Mouse (Mus musculus) limb, embryonic 12.5 days (tissue): Measurements from ENCODE around the gene Ipmk. TPM values are rescaled to one million over a fixed set of nuclear protein-coding genes. Genes with fewer than 3 reads are reported as not detected.
"Not testable (repeated sequence)": the region's sequence is repeated elsewhere in the genome, so short reads cannot be mapped to it uniquely, and the experiment has no call there.

ENCODE experiments used
- ATAC-seq: fragments of 200-750 bp; cut with Nextera tagmentation; 2 replicates; pipeline ENCODE4 v1.8.0; 2017; ENCODE audit warnings: low read depth, moderate TSS enrichment; ENCODE audit not compliant: insufficient number of reproducible peaks, insufficient read depth, low FRiP score, low TSS enrichment
- H3K27ac ChIP-seq: fragments of 300-500 bp; sonication (generic); 2 replicates; pipeline ENCODE4 v1.5.1; 2016; ENCODE audit warnings: mild to moderate bottlenecking, moderate library complexity
- H3K27me3 ChIP-seq: fragments of 300-500 bp; sonication (generic); 2 replicates; pipeline ENCODE4 v1.6.1; 2016; ENCODE audit warnings: mild to moderate bottlenecking, moderate library complexity
- H3K36me3 ChIP-seq: fragments of 300-500 bp; sonication (generic); 2 replicates; pipeline ENCODE4 v1.6.1; 2016; ENCODE audit warnings: mild to moderate bottlenecking, moderate library complexity
- H3K4me1 ChIP-seq: fragments of 300-500 bp; sonication (generic); replicated peaks from 2 replicates; pipeline ENCODE4 v1.6.1; 2016
- H3K4me2 ChIP-seq: fragments of 300-500 bp; sonication (generic); 2 replicates; pipeline ENCODE4 v1.6.1; 2016; ENCODE audit warnings: mild to moderate bottlenecking, moderate library complexity
- H3K4me3 ChIP-seq: fragments of 300-500 bp; sonication (generic); replicated peaks from 2 replicates; pipeline ENCODE4 v1.5.1; 2016; ENCODE audit warnings: mild to moderate bottlenecking
- H3K9ac ChIP-seq: fragments of 300-500 bp; sonication (generic); replicated peaks from 2 replicates; pipeline ENCODE4 v1.6.1; 2016; ENCODE audit warnings: mild to moderate bottlenecking, moderate library complexity
- H3K9me3 ChIP-seq: fragments of 300-500 bp; sonication (generic); 2 replicates; pipeline ENCODE4 v1.6.1; 2016; ENCODE audit warnings: mild to moderate bottlenecking, moderate library complexity
- WGBS: fragments of 180-500 bp; shearing (Covaris S2); methylation state at CpG from one replicate; pipeline ENCODE4 v1.1.7; 2016; 5-methylcytosine and 5-hydroxymethylcytosine counted together
- polyA plus RNA-seq: library from polyadenylated mRNA; unstranded; fragments of >200 nt; fragmentation: Nextera tagmentation; extraction: Ambion mirVana; gene quantifications from 2 replicates; pipeline ENCODE4 v1.2.1, GENCODE M21; 2016

Ipmk gene
- polyA plus RNA-seq, 1 experiment from 2014 or later: 18.7 TPM

DNA sequence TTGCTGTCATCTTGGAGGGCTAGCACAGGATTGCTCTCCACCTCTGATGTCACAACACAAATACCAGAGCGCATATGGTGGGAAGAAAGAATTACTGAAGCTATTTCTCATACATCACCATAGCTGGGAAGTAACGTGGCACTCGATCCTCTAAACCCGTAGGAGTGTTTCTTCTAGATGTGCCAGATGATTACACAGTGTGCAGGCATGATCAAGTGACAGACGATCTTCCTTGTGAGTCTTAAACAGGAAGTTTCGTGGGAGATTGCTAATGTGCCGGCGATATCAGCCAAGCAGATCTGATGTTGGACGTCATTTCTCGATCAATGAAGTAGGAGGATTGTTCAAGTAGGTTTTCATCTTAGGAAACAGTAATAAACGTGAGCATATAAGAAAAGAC lies 26.1 kb downstream of the Ipmk start:
- H3K4me2 ChIP-seq: no peak overlapping the region
- H3K36me3 ChIP-seq: peaks cover 27% of the 10 kb centered on the region
- H3K4me1 ChIP-seq: no peaks in the 10 kb centered on the region
- no peak overlapping the region for H3K9ac ChIP-seq
- H3K27ac ChIP-seq: no peak overlapping the region
- ATAC-seq: no peak
- WGBS: 94% methylated on average over 11 of the region's 11 CpGs
- H3K27me3 ChIP-seq: no peaks in the 10 kb centered on the region
- H3K4me3 ChIP-seq: no peak overlapping the region
- no peaks in the 10 kb centered on the region for H3K9me3 ChIP-seq

DNA sequence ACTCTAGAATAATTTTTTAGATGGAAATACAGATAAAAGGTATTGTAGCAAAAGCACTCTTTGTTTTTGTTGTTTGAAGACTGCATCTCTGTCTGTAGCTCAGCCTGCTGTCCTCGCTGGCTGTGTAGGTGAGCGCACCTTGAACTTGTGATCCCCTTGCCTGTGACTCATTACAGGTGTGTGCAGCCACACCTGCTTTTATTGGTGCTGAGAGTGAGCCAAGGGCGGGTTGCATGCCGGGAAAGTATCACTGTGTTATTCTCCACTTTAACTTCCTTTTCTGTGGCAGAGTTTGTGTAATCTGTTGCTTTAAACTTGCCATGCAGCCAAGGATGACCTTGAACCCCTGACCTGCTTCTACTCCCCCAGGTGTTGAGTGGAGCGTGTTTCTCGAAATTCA lies 28.5 kb downstream of the Ipmk start:
- Histone ChIP-seq H3K36me3 (peaks cover 38% of the 10 kb centered on the region), H3K4me1 (no peaks in the 10 kb centered on the region), H3K4me3 (no peak overlapping the region), H3K27me3 (no peaks in the 10 kb centered on the region), H3K27ac (no peak overlapping the region), H3K9ac (no peak overlapping the region), H3K4me2 (no peak overlapping the region), H3K9me3 (no peaks in the 10 kb centered on the region)
- ATAC-seq: no peak
- 92% methylated on average over 6 of the region's 6 CpGs for WGBS

DNA sequence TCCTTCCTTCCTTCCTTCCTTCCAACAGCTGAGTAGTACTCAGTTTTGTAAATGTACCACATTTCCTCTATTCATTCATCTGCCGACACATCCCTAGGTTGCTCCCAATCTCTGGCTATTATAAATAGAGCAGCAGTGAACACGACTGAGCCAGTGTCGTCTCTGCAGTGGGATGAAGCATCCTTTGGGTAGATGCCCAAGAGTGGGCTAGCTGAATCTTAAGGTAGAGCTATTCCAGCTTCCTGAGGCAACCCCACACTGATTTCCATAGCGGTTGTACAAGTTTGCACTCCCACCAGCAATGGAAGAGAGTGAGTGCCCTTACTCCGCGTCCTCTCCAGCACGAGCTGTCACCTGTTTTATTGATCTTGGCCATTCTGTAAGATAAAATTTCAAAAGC lies 32.8 kb downstream of the Ipmk start:
- Histone ChIP-seq H3K4me3 (no peak overlapping the region), H3K27me3 (no peaks in the 10 kb centered on the region), H3K4me1 (peaks cover 10% of the 10 kb centered on the region), H3K36me3 (peaks cover 30% of the 10 kb centered on the region), H3K9ac (no peak overlapping the region), H3K9me3 (no peaks in the 10 kb centered on the region), H3K4me2 (no peak overlapping the region), H3K27ac (no peak overlapping the region)
- ATAC-seq: no peak
- WGBS: 91% methylated on average over 7 of the region's 7 CpGs

DNA sequence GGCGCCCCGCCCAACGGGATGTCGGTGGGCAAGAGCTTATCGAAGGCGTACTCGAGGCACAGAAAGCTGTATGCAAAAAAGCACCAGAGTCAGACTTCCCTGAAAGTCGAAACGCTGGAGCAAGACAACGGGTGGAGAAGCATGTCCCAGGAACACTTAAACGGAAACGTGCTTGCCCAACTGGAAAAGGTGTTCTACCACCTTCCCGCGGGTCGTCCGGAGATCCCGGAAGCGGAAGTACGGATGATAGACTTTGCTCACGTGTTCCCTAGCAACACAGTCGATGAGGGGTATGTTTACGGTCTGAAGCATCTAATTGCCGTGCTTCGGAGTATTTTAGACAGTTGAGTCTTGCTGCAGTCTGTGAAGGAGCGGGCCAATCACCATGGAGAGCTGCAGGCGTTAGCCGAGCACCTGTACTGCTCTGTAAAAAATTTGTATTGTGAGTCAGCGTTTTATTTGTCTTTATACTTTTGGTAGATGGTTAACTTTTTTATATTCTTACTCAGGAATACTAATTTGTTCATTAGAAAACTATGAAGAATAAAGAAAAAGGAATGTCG lies 34.0 kb downstream of the Ipmk start:
- no peak overlapping the region for H3K4me2 ChIP-seq
- H3K4me3 ChIP-seq: no peak overlapping the region
- H3K27ac ChIP-seq: no peak overlapping the region
- no peaks in the 10 kb centered on the region for H3K27me3 ChIP-seq
- peaks cover 29% of the 10 kb centered on the region for H3K36me3 ChIP-seq
- peaks cover 10% of the 10 kb centered on the region for H3K4me1 ChIP-seq
- H3K9me3 ChIP-seq: no peaks in the 10 kb centered on the region
- 89% methylated on average over 29 of the region's 29 CpGs for WGBS
- no peak overlapping the region for H3K9ac ChIP-seq
- ATAC-seq: no peak

DNA sequence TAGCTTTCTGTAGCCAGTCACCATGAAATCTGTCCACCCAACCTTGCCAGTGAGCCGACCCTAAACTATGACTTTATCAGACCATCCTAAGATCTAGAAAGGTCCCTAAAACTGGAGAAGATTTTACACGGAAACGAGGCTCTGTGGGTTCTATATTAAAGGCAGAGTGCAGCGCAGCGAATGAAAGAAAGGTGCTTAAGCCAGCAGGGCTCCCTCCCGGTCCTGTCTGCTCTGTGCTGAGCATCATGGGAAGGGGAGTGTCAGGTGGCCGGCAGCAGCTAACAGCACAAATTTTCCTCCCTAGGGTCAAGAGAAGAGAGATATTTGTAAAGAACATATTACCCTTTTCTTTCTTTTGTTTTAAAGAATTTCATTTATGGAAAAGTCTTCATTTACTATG lies 34.5 kb downstream of the Ipmk start:
- 63% methylated on average over 7 of the region's 7 CpGs for WGBS
- H3K9me3 ChIP-seq: no peaks in the 10 kb centered on the region
- H3K9ac ChIP-seq: no peak overlapping the region
- ATAC-seq: no peak
- peaks cover 23% of the 10 kb centered on the region for H3K36me3 ChIP-seq
- no peak overlapping the region for H3K27ac ChIP-seq
- no peak overlapping the region for H3K4me3 ChIP-seq
- H3K27me3 ChIP-seq: no peaks in the 10 kb centered on the region
- peaks cover 10% of the 10 kb centered on the region for H3K4me1 ChIP-seq
- H3K4me2 ChIP-seq: no peak overlapping the region

DNA sequence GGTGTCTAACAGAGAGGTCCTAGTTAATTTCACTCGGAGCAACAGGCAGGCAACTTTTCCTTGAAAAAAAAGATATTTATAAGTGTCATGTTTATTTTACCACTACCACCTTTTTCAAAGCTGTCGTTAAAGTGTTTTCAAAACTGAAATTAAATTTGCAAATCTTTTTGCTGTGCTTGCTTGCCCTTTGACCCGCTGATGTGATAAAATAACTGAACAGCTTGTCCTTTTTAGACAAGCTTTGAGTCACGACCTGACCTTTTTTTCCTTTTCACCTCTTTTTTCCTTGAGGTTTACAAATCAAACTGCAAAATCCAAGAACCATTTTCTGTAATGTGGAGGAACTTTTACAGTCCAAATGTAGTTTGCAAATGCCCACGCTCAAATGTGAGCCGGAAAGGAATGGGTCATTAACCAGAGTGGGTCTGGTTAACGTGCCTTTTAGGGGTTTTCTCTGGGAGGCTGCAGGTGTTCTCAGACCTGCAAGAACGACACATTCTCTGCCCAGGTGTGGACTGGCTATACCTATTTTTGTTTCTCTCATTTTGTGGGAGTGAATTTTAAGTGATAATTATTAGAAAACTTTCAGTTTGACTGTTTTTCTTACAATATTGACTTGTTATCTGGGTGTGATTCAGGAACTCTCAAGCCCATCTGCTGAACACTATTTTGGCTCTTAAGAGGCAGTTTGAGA lies 35.4 kb downstream of the Ipmk start:
- no peak for ATAC-seq
- no peak overlapping the region for H3K4me2 ChIP-seq
- H3K9me3 ChIP-seq: no peaks in the 10 kb centered on the region
- no peak overlapping the region for H3K4me3 ChIP-seq
- WGBS: 51% methylated on average over 8 of the region's 8 CpGs
- H3K27me3 ChIP-seq: no peaks in the 10 kb centered on the region
- peaks cover 10% of the 10 kb centered on the region for H3K4me1 ChIP-seq
- H3K36me3 ChIP-seq: peaks cover 21% of the 10 kb centered on the region
- H3K27ac ChIP-seq: no peak overlapping the region
- no peak overlapping the region for H3K9ac ChIP-seq

DNA sequence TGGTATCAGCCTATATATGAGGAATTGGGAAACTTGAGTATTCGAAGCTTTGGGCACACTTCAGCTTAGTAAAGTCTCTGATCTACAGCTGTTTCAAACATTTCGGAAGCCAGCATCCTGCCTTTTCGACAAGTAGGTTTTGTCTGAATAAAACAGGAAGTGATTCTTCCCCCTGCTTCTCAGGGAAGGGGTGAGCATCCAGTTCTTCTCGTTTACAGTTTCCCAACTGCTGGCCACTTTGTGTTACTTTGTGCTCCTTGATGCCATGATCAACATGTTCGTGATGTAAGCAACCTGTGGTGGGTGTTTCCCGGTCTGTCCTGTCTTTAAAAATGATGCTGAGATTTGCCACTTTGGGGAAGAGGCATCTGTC lies 36.0 kb downstream of the Ipmk start:
- not testable (repeated sequence) for ATAC-seq, H3K4me2 ChIP-seq, H3K27ac ChIP-seq, H3K27me3 ChIP-seq, H3K9ac ChIP-seq, H3K9me3 ChIP-seq, H3K4me3 ChIP-seq
- WGBS: 75% methylated on average over 6 of the region's 6 CpGs
- H3K4me1 ChIP-seq: peaks cover 10% of the 10 kb centered on the region
- peaks cover 19% of the 10 kb centered on the region for H3K36me3 ChIP-seq

DNA sequence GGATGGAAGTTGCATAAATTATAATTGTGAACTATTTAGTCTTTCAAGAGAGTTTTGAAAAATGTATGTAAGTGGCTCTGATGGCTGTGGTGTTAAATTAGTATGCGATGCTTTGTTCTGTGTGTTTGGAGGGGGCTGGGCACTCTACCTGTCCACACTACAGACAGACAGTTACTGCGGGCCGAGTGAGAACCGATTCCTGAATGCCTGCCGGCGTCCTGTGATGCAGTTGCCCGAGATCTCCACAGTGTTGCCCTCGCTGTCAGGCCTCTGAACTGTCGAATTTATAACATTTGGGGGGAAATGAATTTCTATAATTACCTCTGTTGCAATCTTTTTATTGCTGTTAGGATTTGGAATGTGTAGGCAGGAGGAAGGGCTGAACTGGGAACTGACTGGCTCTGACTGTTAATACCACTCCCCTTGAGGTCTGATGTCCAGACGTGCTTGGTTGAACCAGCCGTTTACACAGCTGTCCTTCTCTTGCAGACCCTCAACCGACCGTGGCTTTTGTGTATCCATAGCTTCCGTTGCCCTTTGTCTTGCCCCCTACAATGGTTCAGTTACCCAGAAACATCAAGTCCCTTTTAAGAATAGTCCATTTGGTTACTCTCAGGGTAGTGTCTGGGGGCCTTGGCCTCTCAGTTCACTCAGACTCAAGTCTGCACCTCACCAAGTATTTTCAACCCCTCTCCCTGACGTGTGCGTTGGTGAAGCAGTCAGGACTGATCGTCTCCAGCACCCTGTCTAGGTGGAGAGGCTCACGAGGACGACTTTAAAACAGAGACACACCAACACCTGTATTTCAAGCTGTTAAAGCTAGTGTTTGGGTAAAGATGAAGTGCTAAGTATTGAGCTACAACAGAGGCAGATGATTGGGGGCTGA lies 36.8 kb downstream of the Ipmk start:
- Histone ChIP-seq H3K9ac (no peak overlapping the region), H3K4me3 (no peak overlapping the region), H3K9me3 (no peaks in the 10 kb centered on the region), H3K4me2 (no peak overlapping the region), H3K36me3 (peaks cover 11% of the 10 kb centered on the region), H3K4me1 (peaks cover 10% of the 10 kb centered on the region), H3K27ac (no peak overlapping the region), H3K27me3 (no peaks in the 10 kb centered on the region)
- WGBS: 72% methylated on average over 19 of the region's 19 CpGs
- no peak for ATAC-seq

DNA sequence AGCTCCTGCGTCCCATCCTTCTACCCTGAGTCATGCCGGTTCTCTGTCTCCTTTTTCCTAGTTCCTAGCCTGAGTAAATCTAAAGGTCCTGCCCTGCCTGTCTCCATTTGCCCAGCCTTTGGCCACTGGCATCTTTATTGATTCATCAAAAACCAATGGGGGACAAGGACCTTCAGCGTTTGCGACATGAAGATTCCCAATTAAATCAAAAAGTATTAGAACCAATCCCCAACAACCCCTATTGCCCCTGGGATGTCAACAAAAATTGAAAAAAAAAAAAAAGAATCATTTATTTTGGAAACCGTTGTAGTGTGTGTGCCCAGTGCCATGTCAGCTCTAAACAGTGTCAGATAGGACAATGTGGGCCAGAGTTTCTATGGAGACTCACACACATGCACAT lies 41.7 kb downstream of the Ipmk start:
- Histone ChIP-seq H3K9me3 (peaks cover 21% of the 10 kb centered on the region; the same call in 1 of the 2 replicates), H3K4me2 (no peak overlapping the region), H3K9ac (no peak overlapping the region), H3K27ac (no peak overlapping the region), H3K36me3 (no peaks in the 10 kb centered on the region), H3K27me3 (no peaks in the 10 kb centered on the region), H3K4me3 (no peak overlapping the region), H3K4me1 (0 out of 2 replicates have a peak, but pooled peaks cover 3% of the 10 kb centered on the region)
- WGBS: 90% methylated on average over 5 of the region's 5 CpGs
- ATAC-seq: no peak

DNA sequence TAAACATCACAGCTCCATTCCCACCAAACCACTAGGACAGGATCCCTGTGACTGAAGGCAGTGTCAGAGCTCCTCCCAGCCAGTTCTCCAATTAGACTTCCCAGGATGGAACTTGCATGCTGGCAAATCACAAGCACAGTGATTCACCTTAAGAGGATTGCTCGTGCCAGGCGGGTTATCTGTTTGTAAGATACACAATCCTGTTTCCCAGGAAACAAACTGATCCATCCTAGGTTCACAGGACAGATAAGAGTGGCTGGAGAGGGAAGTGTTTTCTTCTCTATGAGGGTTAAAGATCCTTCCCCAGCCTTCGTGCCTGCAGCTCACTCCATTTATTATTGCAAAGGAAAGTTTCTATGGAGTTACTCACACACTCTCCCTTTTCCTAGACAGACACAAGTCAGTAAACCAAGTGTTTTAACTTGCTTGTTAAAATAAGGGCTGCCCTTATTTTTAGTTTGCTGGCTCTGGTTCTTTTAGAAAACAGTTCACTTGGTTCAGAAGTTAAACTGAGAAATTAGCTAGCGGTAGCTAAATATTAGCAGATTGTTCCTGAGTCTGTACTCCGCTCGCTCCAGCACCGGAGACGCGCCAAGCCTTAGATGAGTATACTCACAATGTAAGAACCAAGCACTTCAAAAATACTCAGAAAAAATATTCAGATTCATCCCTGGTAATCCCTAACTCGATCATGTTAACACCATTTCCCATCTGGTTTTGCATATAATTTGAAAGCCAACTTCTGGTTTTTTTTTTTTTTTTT lies 51.0 kb downstream of the Ipmk start:
- Histone ChIP-seq H3K27ac (no peak overlapping the region), H3K27me3 (no peaks in the 10 kb centered on the region), H3K36me3 (no peaks in the 10 kb centered on the region), H3K4me1 (no peaks in the 10 kb centered on the region), H3K9me3 (0 out of 2 replicates have a peak, but pooled peaks cover 4% of the 10 kb centered on the region), H3K4me3 (no peak overlapping the region), H3K9ac (no peak overlapping the region), H3K4me2 (no peak overlapping the region)
- ATAC-seq: no peak
- WGBS: 76% methylated on average over 10 of the region's 10 CpGs

DNA sequence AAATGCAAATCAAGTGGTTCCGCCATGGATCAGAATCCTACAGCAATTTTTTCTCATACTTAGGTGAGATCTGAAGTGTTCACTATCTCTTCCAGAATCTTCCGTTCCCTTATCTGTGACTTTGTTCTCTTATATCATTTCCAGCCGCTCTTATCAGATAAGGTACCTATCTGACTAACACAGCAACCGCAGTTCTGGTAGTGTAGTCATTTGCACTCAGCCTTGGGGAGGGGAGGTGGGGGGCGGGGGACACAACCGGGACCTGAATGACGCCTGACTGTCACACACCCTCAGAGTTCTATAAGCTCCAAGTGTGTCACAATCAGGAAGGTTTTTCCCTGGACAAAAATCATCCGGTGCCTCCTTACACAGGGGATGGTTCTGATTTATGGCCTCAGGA lies 51.8 kb downstream of the Ipmk start:
- Histone ChIP-seq H3K4me3 (no peak overlapping the region), H3K27ac (no peak overlapping the region)
- WGBS: 74% methylated on average over 8 of the region's 8 CpGs

More for the DNA sequence above, 51.8 kb downstream of the Ipmk start:
- Histone ChIP-seq H3K4me2 (no peak overlapping the region), H3K9ac (no peak overlapping the region), H3K36me3 (no peaks in the 10 kb centered on the region), H3K4me1 (no peaks in the 10 kb centered on the region), H3K9me3 (0 out of 2 replicates have a peak, but pooled peaks cover 4% of the 10 kb centered on the region), H3K27me3 (no peaks in the 10 kb centered on the region)
- ATAC-seq: no peak
